Mouse (Mus musculus): ENCODE measurements around the gene Zfp867. TPM values are rescaled to one million over a fixed set of nuclear protein-coding genes. Genes with fewer than 3 reads are reported as not detected.

Gene Zfp867
- polyA plus RNA-seq, 1 experiment from 2014 or later: 9.1 TPM

DNA sequence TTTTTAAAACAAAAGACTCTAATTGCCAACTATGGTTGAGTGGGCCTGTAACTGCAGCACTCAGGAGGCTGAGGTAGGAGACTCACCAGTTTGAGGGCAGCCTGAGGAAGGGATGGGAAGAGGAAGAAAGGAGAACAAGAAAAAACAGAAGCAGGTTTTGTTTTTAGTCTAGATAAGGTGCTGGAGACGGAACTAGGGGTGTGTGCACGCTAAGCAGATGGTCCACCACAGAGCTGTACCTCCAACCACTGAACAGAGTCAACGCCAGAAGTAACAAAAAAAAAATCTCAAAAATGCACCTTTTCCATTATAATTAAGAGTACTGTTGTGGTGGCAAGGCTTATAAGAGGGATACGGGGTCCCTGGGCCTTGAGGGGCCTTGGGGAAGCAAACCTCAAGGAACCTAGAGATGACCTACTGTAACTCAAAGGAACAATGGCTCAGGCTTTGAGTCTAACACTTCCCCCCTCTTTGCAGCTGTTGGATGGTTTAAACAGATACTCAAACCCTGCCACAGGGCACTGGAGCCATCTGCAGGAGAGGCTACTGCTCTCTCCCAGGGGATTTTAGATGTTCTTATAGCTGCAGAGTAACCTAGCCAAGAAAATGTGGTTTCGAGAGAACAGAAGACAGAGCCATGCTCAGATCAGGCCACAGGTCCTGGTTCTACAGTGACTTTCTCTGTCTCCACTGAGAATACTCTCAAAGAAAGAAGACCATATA, 29.9 kb upstream of the Zfp867 start:
- WGBS: 93% methylated on average over 5 of the region's 5 CpGs
- peaks cover 74% of the 10 kb centered on the region for H3K36me3 ChIP-seq
- DNase-seq (ENCODE audit: low spot score): no peak

DNA sequence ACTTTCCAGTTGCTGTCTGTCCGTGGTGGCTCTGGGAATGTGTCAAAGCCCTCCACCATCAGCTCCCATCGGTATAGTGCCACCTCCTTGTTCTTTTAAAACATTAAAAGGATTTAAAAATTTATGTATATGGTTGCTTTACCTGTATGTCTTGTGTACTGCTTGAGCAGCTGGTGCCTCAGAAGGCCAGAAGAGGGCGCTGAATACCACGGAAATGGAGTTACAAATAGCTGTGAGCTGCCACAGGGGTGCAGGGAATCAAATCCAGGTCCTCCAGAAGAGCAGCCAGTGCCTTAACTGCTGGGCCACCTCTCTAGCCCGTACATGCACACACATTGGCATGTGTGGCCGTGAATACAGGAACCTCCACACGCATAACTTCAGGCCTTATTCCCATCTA, 25.5 kb upstream of the Zfp867 start:
- Histone ChIP-seq H3K9me3 (peaks cover 5% of the 10 kb centered on the region), H3K36me3 (peaks cover 100% of the 10 kb centered on the region), H3K27me3 (ENCODE audit: insufficient read depth, poor library complexity, severe bottlenecking) (no peaks in the 10 kb centered on the region), H3K4me1 (replicated peaks) (no peaks in the 10 kb centered on the region), H3K27ac (no peak overlapping the region), H3K4me3 (no peak overlapping the region)
- 92% methylated on average over 7 of the region's 7 CpGs for WGBS
- no peak for DNase-seq (ENCODE audit: low spot score)

More for the DNA sequence above, 29.9 kb upstream of the Zfp867 start:
- H3K4me3 ChIP-seq: no peak overlapping the region
- no peak overlapping the region for H3K27ac ChIP-seq
- H3K9me3 ChIP-seq: peaks cover 5% of the 10 kb centered on the region
- no peaks in the 10 kb centered on the region for H3K27me3 ChIP-seq (ENCODE audit: insufficient read depth, poor library complexity, severe bottlenecking)
- H3K4me1 ChIP-seq (replicated peaks): peaks cover 17% of the 10 kb centered on the region

DNA sequence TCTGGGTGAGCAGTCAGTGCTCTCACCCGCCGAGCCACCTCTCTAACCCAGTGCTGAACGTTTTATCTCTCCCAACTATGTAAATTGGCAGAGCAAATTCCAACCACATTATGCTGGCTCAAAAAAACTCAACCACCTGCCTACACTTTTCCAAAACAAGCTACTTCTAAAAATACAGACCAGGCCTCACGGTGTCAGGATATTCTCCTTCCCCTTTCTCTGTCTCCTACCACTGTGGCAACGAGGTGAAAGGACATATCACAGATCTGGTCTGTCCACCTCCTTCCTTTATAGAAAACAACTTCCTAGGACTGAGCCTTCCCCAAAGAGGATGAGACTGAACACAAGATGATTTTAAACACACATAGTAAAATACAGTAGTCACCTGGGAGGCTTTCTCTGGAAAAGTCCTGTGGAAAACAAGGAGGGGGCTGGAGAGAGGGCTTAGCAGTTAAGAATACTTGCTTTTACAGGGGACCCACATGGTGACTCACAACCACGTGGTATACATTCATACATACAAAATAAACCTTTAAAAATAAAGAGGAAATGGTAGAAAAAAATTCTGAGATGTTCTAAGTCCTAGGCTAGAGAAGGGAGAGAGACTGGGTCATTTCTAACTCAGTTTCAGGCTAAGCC, 24.5 kb upstream of the Zfp867 start:
- Histone ChIP-seq H3K27ac (no peak overlapping the region), H3K4me1 (replicated peaks) (no peaks in the 10 kb centered on the region), H3K36me3 (peaks cover 100% of the 10 kb centered on the region), H3K27me3 (ENCODE audit: insufficient read depth, poor library complexity, severe bottlenecking) (no peaks in the 10 kb centered on the region), H3K4me3 (no peak overlapping the region), H3K9me3 (peaks cover 5% of the 10 kb centered on the region)
- 86% methylated on average over 6 of the region's 6 CpGs for WGBS
- no peak for DNase-seq (ENCODE audit: low spot score)

DNA sequence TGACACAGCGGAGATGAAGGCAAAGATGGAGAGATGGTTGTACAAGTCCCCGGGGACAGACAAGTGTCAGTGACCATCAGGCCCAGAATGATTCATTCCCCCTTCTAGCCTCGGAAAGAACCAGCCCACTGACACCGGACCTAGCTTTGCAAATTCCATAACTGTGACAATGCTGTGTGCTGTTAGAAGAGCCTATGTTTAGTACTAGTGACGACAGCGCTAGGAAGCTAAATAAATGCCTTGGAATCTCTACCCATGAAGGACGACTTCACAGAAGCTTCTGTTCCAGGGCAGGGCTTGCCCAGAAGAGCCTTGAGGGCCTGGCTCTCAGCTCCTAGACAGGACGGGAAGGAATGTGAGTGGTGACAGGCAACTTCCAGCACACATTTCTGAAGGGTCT, 13.9 kb upstream of the Zfp867 start:
- H3K4me3 ChIP-seq: no peak overlapping the region
- H3K27me3 ChIP-seq (ENCODE audit: insufficient read depth, poor library complexity, severe bottlenecking): no peaks in the 10 kb centered on the region
- peaks cover 65% of the 10 kb centered on the region for H3K36me3 ChIP-seq
- no peaks in the 10 kb centered on the region for H3K4me1 ChIP-seq (replicated peaks)
- H3K27ac ChIP-seq: no peak overlapping the region
- H3K9me3 ChIP-seq: no peaks in the 10 kb centered on the region
- no peak for DNase-seq (ENCODE audit: low spot score)
- 92% methylated on average over 8 of the region's 8 CpGs for WGBS

DNA sequence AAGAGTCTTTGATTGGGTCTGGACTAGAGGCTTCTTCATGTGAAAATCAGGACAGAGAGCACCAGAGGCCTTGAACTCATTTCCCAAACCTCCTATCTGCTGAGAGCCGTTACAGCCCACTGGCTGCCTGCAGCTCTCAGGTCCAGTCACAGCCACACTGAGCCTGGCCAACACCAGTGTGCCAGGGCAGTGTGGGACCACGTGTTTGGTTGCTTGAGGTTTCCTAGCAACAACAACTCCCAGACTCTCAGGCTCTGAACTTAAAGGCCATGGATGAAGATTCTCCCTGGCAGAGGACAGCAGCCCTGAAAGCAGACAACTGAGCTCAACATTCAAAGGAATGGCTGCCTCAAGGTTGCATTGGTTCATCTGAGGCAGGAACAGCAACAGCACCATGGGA, 13.4 kb upstream of the Zfp867 start:
- Histone ChIP-seq H3K27ac (no peak overlapping the region), H3K36me3 (peaks cover 60% of the 10 kb centered on the region), H3K4me3 (no peak overlapping the region), H3K9me3 (no peaks in the 10 kb centered on the region), H3K27me3 (ENCODE audit: insufficient read depth, poor library complexity, severe bottlenecking) (no peaks in the 10 kb centered on the region), H3K4me1 (replicated peaks) (no peaks in the 10 kb centered on the region)
- 71% methylated on average over 2 of the region's 2 CpGs for WGBS
- DNase-seq (ENCODE audit: low spot score): no peak

GRCm38 (mm10) chr11:59483212-59483611, 10.9 kb upstream of the Zfp867 start:
- H3K36me3 ChIP-seq: peaks cover 35% of the 10 kb centered on the region
- H3K27ac ChIP-seq: no peak overlapping the region
- H3K4me3 ChIP-seq: no peak overlapping the region
- peak; percentile 46 for DNase-seq (ENCODE audit: low spot score)
- WGBS: 14% methylated on average over 2 of the region's 2 CpGs
- no peaks in the 10 kb centered on the region for H3K4me1 ChIP-seq (replicated peaks)
- H3K27me3 ChIP-seq (ENCODE audit: insufficient read depth, poor library complexity, severe bottlenecking): no peaks in the 10 kb centered on the region
- no peaks in the 10 kb centered on the region for H3K9me3 ChIP-seq

GRCm38 (mm10) chr11:59477240-59477639, 5.0 kb upstream of the Zfp867 start:
- H3K4me1 ChIP-seq (replicated peaks): no peaks in the 10 kb centered on the region
- no peaks in the 10 kb centered on the region for H3K36me3 ChIP-seq
- no peak for DNase-seq (ENCODE audit: low spot score)
- H3K27me3 ChIP-seq (ENCODE audit: insufficient read depth, poor library complexity, severe bottlenecking): 0 out of 2 replicates have a peak, but pooled peaks cover 4% of the 10 kb centered on the region
- H3K27ac ChIP-seq: no peak overlapping the region
- H3K9me3 ChIP-seq: no peaks in the 10 kb centered on the region
- H3K4me3 ChIP-seq: no peak overlapping the region
- 71% methylated on average over 6 of the region's 6 CpGs for WGBS

DNA sequence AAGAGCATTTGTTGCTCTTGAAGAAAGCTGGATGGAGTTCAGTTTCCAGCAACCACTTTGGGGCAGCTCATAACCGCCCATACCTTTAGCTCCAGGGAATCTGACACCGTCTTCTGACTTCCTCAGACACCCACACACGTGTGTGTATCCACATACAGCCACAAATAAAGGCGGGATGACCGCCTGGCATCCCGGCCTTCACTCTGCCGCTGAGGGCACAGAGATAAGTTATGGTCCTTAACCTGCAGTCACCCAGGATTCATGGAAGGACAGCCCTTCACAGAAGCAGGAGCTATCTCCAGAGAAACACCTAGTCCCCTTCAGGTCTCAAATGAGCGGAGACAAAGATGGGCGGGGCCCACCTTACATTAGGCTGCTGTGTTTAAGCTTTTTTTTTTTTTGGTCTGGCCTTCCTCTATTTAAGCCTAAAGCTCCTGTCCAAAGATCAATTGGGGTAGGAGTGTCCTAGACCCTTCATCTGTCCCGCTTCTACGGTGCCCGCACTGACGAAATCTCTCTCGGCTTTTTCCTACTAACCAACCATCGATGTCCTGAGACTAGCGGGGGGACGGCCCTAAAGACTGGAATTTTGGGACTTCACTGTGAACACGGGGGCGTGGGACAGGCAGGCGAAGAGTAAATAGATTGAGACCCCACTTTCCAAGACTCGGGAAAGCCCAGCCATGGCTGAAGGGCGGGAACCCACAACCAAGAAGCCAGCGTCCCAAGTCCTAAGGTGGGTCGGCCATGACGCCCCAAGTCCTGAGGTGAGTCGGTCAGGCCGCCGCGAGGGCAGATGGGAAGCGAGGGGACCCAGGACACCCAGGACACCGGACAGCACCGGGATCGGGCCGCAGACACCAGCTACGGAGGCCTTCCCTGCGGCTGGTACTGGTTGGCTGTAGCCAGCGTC, 605 bp downstream of the Zfp867 start:
- WGBS: 8% methylated on average over 37 of the region's 37 CpGs
- H3K4me3 ChIP-seq: peak overlapping the region; percentile 92
- no peaks in the 10 kb centered on the region for H3K27me3 ChIP-seq (ENCODE audit: insufficient read depth, poor library complexity, severe bottlenecking)
- peaks cover 11% of the 10 kb centered on the region for H3K36me3 ChIP-seq
- peaks cover 4% of the 10 kb centered on the region; the same call in 1 of the 2 replicates for H3K9me3 ChIP-seq
- peaks cover 11% of the 10 kb centered on the region for H3K4me1 ChIP-seq (replicated peaks)
- no peak for DNase-seq (ENCODE audit: low spot score)
- peak overlapping the region; percentile 89 for H3K27ac ChIP-seq

- Histone ChIP-seq H3K4me3 (no peak overlapping the region), H3K36me3 (peaks cover 91% of the 10 kb centered on the region), H3K9me3 (peaks cover 33% of the 10 kb centered on the region), H3K4me1 (replicated peaks) (no peaks in the 10 kb centered on the region), H3K27me3 (ENCODE audit: insufficient read depth, poor library complexity, severe bottlenecking) (no peaks in the 10 kb centered on the region), H3K27ac (no peak overlapping the region)
- no peak for DNase-seq (ENCODE audit: low spot score)
- WGBS: 95% methylated on average over 2 of the region's 2 CpGs
Measured at GRCm38 (mm10) chr11:59460459-59460858, 11.8 kb downstream of the Zfp867 start.

- peaks cover 20% of the 10 kb centered on the region for H3K9me3 ChIP-seq
- no peaks in the 10 kb centered on the region for H3K27me3 ChIP-seq (ENCODE audit: insufficient read depth, poor library complexity, severe bottlenecking)
- no peak overlapping the region for H3K4me3 ChIP-seq
- 63% methylated on average over 5 of the region's 5 CpGs for WGBS
- no peaks in the 10 kb centered on the region for H3K4me1 ChIP-seq (replicated peaks)
- H3K27ac ChIP-seq: no peak overlapping the region
- DNase-seq (ENCODE audit: low spot score): no peak
- H3K36me3 ChIP-seq: peaks cover 91% of the 10 kb centered on the region
Measured at GRCm38 (mm10) chr11:59458973-59459372, 13.3 kb downstream of the Zfp867 start.

DNA sequence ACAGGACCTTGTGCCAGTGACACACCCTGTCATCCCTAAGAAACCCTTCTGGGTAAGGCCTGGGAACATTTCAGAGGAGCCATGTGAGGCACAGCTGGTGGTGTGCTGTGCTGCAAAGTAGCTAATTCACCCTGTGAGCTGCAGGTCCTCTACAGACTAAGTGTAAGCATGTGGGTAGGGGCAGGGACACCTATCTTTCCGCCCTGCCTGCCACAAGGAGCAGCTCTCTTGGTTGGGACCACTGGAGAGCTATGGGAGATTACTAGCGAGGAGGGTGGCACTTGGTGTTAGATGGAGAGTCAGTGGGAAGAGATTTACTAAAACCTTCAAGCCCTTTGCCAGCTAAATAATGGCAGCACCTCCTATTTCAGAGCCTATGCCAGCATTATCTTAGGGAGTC, 15.4 kb downstream of the Zfp867 start:
- DNase-seq (ENCODE audit: low spot score): no peak
- WGBS: 90% methylated on average over 2 of the region's 2 CpGs
- Histone ChIP-seq H3K9me3 (no peaks in the 10 kb centered on the region), H3K27ac (no peak overlapping the region), H3K4me1 (replicated peaks) (0 out of 2 replicates have a peak, but pooled peaks cover under 1% of the 10 kb centered on the region), H3K36me3 (peaks cover 89% of the 10 kb centered on the region), H3K4me3 (no peak overlapping the region), H3K27me3 (ENCODE audit: insufficient read depth, poor library complexity, severe bottlenecking) (no peaks in the 10 kb centered on the region)

DNA sequence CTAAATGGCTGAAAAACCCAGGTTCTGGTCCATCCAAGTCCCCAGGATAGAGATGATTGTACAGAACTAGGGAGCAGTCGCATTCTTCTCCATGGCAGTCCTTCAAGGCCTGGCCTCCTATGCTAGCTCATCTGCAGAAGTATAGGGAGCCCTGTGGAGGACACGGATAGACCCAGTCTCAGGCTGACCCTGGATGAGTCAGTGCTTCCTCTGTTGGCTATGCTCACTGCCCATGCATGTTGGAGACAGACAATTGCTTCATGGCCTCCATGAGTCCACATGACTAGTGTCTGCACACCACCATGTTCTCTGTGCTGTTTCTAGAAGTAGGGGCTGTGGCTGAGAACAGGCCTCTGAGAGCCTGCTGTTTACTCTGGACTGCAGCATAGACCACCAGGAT, 15.9 kb downstream of the Zfp867 start:
- Histone ChIP-seq H3K27me3 (ENCODE audit: insufficient read depth, poor library complexity, severe bottlenecking) (no peaks in the 10 kb centered on the region), H3K4me1 (replicated peaks) (peaks cover 5% of the 10 kb centered on the region; the same call in 1 of the 2 replicates), H3K4me3 (no peak overlapping the region), H3K9me3 (no peaks in the 10 kb centered on the region), H3K36me3 (peaks cover 89% of the 10 kb centered on the region), H3K27ac (no peak overlapping the region)
- WGBS: 88% methylated on average over 2 of the region's 2 CpGs
- DNase-seq (ENCODE audit: low spot score): no peak

All from hindbrain, embryonic 10.5 days (tissue).